11 mouse cellular contexts compared by ENCODE assay signal in the genomic region with DNA sequence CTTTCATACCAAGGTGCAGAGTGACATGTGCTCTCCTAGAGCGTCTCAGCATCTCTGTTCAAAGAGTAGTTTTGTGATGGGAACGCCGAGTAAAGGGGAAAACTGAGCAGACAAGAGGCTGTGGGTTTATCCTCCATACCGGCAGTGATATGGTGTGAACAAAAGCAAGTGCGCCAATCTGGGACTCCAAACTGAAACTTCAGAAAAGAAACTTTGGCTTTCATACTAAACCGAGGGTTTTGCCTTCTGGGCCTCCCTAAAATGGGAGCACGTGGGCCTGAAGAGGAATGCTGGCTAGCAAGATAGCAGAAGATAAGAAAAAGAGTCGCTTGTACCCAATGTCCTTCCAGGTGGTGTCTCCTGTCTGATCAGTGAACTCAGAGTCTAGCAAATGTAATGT. TPM values are rescaled to one million over a fixed set of nuclear protein-coding genes. Genes with fewer than 3 reads are reported as not detected.
DNase-seq lines count a peak whose midpoint lies in the region; ATAC-seq and TF ChIP-seq lines count a peak whose summit lies in the region.
"Had no signal": no experiment of that assay in that cellular context is flagged by ENCODE, and none has a peak within 500 bp of the region (broad histone marks: within the 10 kb centered on the region; RNA-seq: fewer than 3 reads in every experiment).

No protein-coding gene starts in this region.

- ATAC-seq in hindbrain, embryonic 11.5 days (ENCODE audit: low FRiP score), result no peak
- no peak for ATAC-seq in hindbrain, postnatal 0 days
- no peak for ATAC-seq in embryonic facial prominence, embryonic 14.5 days (ENCODE audit: low read depth)
- peak; percentile 41; the same call in 1 of the 2 replicates for ATAC-seq in megakaryocyte-erythroid progenitor cell, adult 5-6 weeks (replicated peaks; ENCODE audit: low FRiP score, low TSS enrichment, poor library complexity, severe bottlenecking)
- no peak for ATAC-seq in lung, postnatal 0 days

- no peak overlapping the region for H3K27ac ChIP-seq in hindbrain, embryonic 11.5 days (ENCODE audit: low read depth, low read length)
- no peak overlapping the region for H3K27ac ChIP-seq in hindbrain, postnatal 0 days
- peak overlapping the region; percentile 33 for H3K27ac ChIP-seq in embryonic facial prominence, embryonic 14.5 days (replicated peaks; ENCODE audit: low read depth, low read length)
- no peak overlapping the region for H3K27ac ChIP-seq in lung, postnatal 0 days (ENCODE audit: low read length)

- WGBS in hindbrain, embryonic 11.5 days, result 42% methylated on average over 8 of the region's 8 CpGs
- 52% methylated on average over 8 of the region's 8 CpGs for WGBS in hindbrain, postnatal 0 days
- WGBS in embryonic facial prominence, embryonic 14.5 days, result 40% methylated on average over 8 of the region's 8 CpGs
- 50% methylated on average over 8 of the region's 8 CpGs for WGBS in lung, postnatal 0 days

- H3K36me3 ChIP-seq in hindbrain, embryonic 11.5 days (ENCODE audit: control insufficient read depth, insufficient read depth, low read length), result no peaks in the 10 kb centered on the region
- H3K36me3 ChIP-seq in hindbrain, postnatal 0 days (ENCODE audit: insufficient read depth, low read length), result no peaks in the 10 kb centered on the region
- H3K36me3 ChIP-seq in embryonic facial prominence, embryonic 14.5 days (ENCODE audit: control insufficient read depth, insufficient read depth, low read length), result no peaks in the 10 kb centered on the region
- H3K36me3 ChIP-seq in lung, postnatal 0 days (ENCODE audit: insufficient read depth, low read length), result no peaks in the 10 kb centered on the region

- no peaks in the 10 kb centered on the region; the same call in 1 of the 2 replicates for H3K27me3 ChIP-seq in hindbrain, embryonic 11.5 days (ENCODE audit: control insufficient read depth, insufficient read depth, low read length)
- no peaks in the 10 kb centered on the region for H3K27me3 ChIP-seq in hindbrain, postnatal 0 days (ENCODE audit: insufficient read depth, low read length)
- no peaks in the 10 kb centered on the region for H3K27me3 ChIP-seq in embryonic facial prominence, embryonic 14.5 days (replicated peaks; ENCODE audit: control insufficient read depth, insufficient read depth, low read length)
- no peaks in the 10 kb centered on the region for H3K27me3 ChIP-seq in lung, postnatal 0 days (replicated peaks; ENCODE audit: insufficient read depth, low read length)

- H3K9me3 ChIP-seq in hindbrain, embryonic 11.5 days (ENCODE audit: control insufficient read depth, low read length), result no peaks in the 10 kb centered on the region
- H3K9me3 ChIP-seq in hindbrain, postnatal 0 days (ENCODE audit: low read length), result no peaks in the 10 kb centered on the region
- H3K9me3 ChIP-seq in embryonic facial prominence, embryonic 14.5 days (ENCODE audit: control insufficient read depth, low read length), result no peaks in the 10 kb centered on the region
- H3K9me3 ChIP-seq in lung, postnatal 0 days (ENCODE audit: low read length), result no peaks in the 10 kb centered on the region

- peak; percentile 13 for DNase-seq in hindbrain, embryonic 11.5 days (ENCODE audit: low spot score)
- DNase-seq in hindbrain, postnatal 0 days (ENCODE audit: low spot score), result no peak
- peak; percentile 51 for DNase-seq in CD4-positive, CD25-positive, alpha-beta regulatory T cell, adult 2 months (ENCODE audit: low read depth, low spot score)
- no peak for DNase-seq in embryonic facial prominence, embryonic 14.5 days (ENCODE audit: low spot score)
- DNase-seq in ovary, postnatal 10 days (ENCODE audit: low spot score), result no peak
- DNase-seq in T-cell, adult 2 months (ENCODE audit: low spot score), result no peak
- no peak for DNase-seq in lung, postnatal 0 days (ENCODE audit: low spot score)
- DNase-seq: cerebellum, adult 9-10 months; midbrain, embryonic 14.5 days; right cerebral cortex, postnatal 25 days had no signal

- H3K9ac ChIP-seq in hindbrain, embryonic 11.5 days (ENCODE audit: low read depth, low read length), result no peak overlapping the region
- H3K9ac ChIP-seq in hindbrain, postnatal 0 days (replicated peaks; ENCODE audit: low read length), result no peak overlapping the region
- no peak overlapping the region for H3K9ac ChIP-seq in embryonic facial prominence, embryonic 14.5 days (ENCODE audit: low read depth, low read length)
- no peak overlapping the region for H3K9ac ChIP-seq in lung, postnatal 0 days (replicated peaks; ENCODE audit: low read depth)

- no peak overlapping the region for H3K4me2 ChIP-seq in hindbrain, embryonic 11.5 days (replicated peaks; ENCODE audit: low read depth, low read length)
- H3K4me2 ChIP-seq in hindbrain, postnatal 0 days (ENCODE audit: low read depth, low read length), result no peak overlapping the region
- peak overlapping the region; percentile 87 for H3K4me2 ChIP-seq in embryonic facial prominence, embryonic 14.5 days (ENCODE audit: low read depth, low read length)
- H3K4me2 ChIP-seq in lung, postnatal 0 days (replicated peaks; ENCODE audit: low read depth, low read length), result no peak overlapping the region

- TF ChIP-seq CTCF in hindbrain, postnatal 0 days (IDR thresholded peaks at IDR 0.05; ENCODE audit: low read depth), result no peak
- TF ChIP-seq CTCF in lung, postnatal 0 days (IDR thresholded peaks at IDR 0.05), result no peak

- no peak for TF ChIP-seq EP300 in lung, postnatal 0 days (IDR thresholded peaks at IDR 0.05)

- H3K4me1 ChIP-seq in hindbrain, embryonic 11.5 days (replicated peaks; ENCODE audit: control insufficient read depth, insufficient read depth, low read length), result no peaks in the 10 kb centered on the region
- no peaks in the 10 kb centered on the region; the same call in 1 of the 2 replicates for H3K4me1 ChIP-seq in hindbrain, postnatal 0 days (ENCODE audit: insufficient read depth, low read length)
- peaks cover 12% of the 10 kb centered on the region; the same call in 1 of the 2 replicates for H3K4me1 ChIP-seq in embryonic facial prominence, embryonic 14.5 days (ENCODE audit: control insufficient read depth, insufficient read depth, low read length)
- H3K4me1 ChIP-seq in lung, postnatal 0 days (ENCODE audit: insufficient read depth, low read depth, low read length), result no peaks in the 10 kb centered on the region

- no peak overlapping the region for H3K4me3 ChIP-seq in hindbrain, embryonic 11.5 days (ENCODE audit: low read depth, low read length)
- H3K4me3 ChIP-seq in hindbrain, postnatal 0 days (ENCODE audit: low read length), result no peak overlapping the region
- peak overlapping the region; percentile 16; the same call in 1 of the 2 replicates for H3K4me3 ChIP-seq in embryonic facial prominence, embryonic 14.5 days (ENCODE audit: low read depth, low read length)
- H3K4me3 ChIP-seq in lung, postnatal 0 days (ENCODE audit: low read depth, low read length), result no peak overlapping the region

RNA-seq across cellular contexts. Expression of gene Apbb1ip, which starts 1.3 kb away (rescaled TPM):
- polyA plus RNA-seq in hindbrain, embryonic 11.5 days (2014; fragmentation: Nextera tagmentation; extraction: Ambion mirVana), result 0.81 and 1.2 TPM in 2 replicates
- 0.10 and 1.0 TPM in 2 replicates for total RNA-seq in hindbrain, postnatal 0 days (2014; rRNA removed)
- polyA plus RNA-seq in hindbrain, postnatal 0 days (2015; fragmentation: Nextera tagmentation; extraction: Ambion mirVana), result 1.7 and 2.5 TPM in 2 replicates
- 3.1 and 3.3 TPM in 2 replicates for polyA plus RNA-seq in embryonic facial prominence, embryonic 14.5 days (2014; fragmentation: Nextera tagmentation; extraction: Ambion mirVana)
- total RNA-seq in megakaryocyte-erythroid progenitor cell, adult 5-6 weeks (2014; fragmentation: Nextera tagmentation), result 128 and 143 TPM in 2 replicates
- 14.0 and 21.9 TPM in 2 replicates for total RNA-seq in megakaryocyte-erythroid progenitor cell, adult 5-6 weeks (2017)
- 5.3 and 5.5 TPM in 2 replicates for polyA plus RNA-seq in lung, postnatal 0 days (2015; fragmentation: Nextera tagmentation; extraction: Ambion mirVana)

Comparison
In these comparisons a context has a peak if more than half of its experiments do, and no peak if none do; other contexts are left out.
1. DNase-seq: peak in hindbrain, embryonic 11.5 days (single experiment) and CD4-positive, CD25-positive, alpha-beta regulatory T cell, adult 2 months (single experiment); none in hindbrain, postnatal 0 days (single experiment), embryonic facial prominence, embryonic 14.5 days (single experiment), ovary, postnatal 10 days (single experiment), T-cell, adult 2 months (single experiment) and lung, postnatal 0 days (single experiment).